Mouse (Mus musculus): ENCODE measurements around the gene Kcnh2.

GRCm38 (mm10) chr5:24334749-24335148 lies 16.7 kb downstream of the Kcnh2 start:
- TF ChIP-seq CTCF (conservative IDR thresholded peaks at IDR 0.05; ENCODE audit: low read length) (no peak), POU5F1 (IDR thresholded peaks at IDR 0.05; ENCODE audit: borderline replicate concordance, low read length) (no peak)

Data from E14TG2a.4 (cell line).